Mouse (Mus musculus) megakaryocyte, embryonic 14.5 days (primary cell): Measurements from ENCODE around the gene Strada.

Experiments used
- FLI1 ChIP-seq: IDR thresholded peaks from 2 replicates; pipeline ENCODE4 v1.6.1; 2012; ENCODE audit warnings: low read length, inconsistent platforms, mixed read lengths
- GATA1 ChIP-seq: IDR thresholded peaks from 3 replicates; pipeline ENCODE4 v1.6.1; 2012; ENCODE audit warnings: mixed read lengths, low read length, inconsistent platforms, borderline replicate concordance

- TF ChIP-seq GATA1: no peak
- no peak for TF ChIP-seq FLI1
Observed at GRCm38 (mm10) chr11:106122736-106123135, 79.2 kb downstream of the Strada start.
